Mouse (Mus musculus): ENCODE data around the gene Olfr1257.
"Not testable (repeated sequence)": the region's sequence is repeated elsewhere in the genome, so short reads cannot be mapped to it uniquely, and the experiment has no call there.

Olfr1257 gene

DNA sequence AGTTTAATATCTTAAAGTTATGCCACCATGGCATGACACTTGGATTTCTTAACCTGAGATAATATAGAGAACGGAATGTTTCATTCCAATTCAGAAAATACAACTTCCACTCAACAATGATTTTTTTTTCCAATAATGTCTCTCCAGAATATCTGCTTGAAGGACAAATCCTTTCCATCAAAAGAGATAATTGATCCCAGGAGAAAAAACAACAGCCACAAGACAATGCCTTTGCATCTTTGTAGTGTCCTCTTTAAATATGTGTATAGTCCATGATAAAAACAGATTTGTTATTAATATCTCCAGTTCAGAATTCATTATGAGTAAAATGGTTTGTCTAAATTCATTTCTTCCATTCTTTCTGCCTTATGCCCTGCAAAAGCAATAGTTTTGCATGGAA, at the start of gene Olfr1257:
Olfr1257 (plus strand) TSS at position 301 of the 400 bp plus-strand sequence.
- no peak for DNase-seq (ENCODE audit: low spot score in 2 of 2)

DNA sequence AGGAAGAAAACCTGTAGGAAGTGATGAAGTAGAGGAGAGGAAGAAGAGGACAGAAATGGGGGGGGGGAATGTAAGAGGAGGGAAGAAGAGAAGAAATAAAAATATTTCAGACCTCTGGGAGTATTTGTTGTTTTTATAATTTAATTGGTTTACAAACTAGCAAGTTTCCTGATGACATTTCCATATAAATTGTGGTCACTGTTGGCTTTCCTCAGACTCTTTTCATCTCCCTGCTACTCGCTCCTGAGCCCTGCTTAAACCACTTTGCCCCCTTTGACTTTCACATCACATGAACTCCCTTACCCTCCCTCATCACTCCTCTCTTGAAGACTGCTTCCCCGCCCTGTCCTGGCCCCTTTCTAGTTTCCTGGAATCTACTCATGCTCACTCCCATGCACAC, 36.8 kb upstream of the Olfr1257 start, which contains the start of gene Olfr1256:
Olfr1256 (minus strand) TSS at position 101 of the 400 bp plus-strand sequence.
- no peak for DNase-seq (ENCODE audit: low spot score in 2 of 2)

DNA sequence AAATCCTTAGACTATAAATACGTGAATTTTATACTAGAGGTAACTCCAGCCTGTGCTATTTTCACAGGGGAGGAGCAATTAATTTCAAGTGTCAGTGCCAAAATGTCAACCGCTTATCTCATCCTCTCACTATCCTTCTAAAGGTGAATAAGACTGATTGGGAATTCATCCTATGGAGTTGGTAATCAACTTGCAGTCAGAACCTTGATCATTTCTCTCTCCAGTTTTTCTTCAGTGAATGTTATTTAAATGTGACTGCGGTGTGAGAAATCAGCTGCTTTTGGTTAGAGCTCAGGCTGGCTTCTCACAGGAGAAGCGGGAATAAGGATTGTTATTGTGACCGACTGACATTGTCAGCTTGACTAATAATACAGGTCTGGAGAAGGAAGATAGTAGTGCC, 30.1 kb upstream of the Olfr1257 start, which contains the start of gene Olfr48:
Olfr48 (minus strand) TSS at position 101 of the 400 bp plus-strand sequence.
- no peak for DNase-seq (ENCODE audit: low spot score in 2 of 2)

DNA sequence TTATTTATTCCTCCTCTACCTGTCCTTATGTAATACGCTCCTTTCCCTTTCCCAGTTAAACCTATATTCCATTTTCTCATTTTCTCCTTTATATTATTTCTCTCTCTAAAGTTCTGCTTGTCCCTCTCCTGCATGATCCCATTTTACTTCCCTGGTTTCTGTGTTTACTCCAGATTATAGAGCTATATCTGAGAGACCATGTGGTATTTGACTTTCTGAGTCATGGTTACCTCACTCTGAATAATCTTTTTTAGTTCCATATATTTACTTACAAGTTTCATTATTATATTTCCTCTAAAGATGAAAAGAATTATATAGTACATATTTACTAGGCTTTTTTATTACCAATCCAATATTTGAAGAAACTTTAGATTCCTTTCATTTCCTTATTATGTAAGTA, 29.0 kb upstream of the Olfr1257 start:
- DNase-seq (ENCODE audit: low spot score in 2 of 2) = no peak

DNA sequence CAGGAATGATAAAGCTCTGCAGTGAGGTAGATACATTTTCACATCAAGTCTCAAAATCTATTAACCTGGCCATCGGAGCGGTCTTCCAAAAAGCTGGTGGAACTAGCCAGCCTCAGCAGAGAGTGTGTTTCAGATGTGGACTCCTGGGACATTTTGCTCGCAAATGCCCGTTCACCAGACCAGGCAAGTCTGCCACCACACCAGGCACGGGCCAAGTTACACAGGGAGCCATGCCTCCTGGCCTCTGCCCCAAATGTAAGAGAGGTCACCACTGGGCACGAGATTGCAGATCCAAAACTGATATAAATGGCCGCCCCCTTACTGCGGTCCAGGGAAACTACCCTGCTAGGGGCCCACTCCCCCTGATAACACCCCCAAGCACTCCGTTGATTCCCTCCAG, 34.4 kb downstream of the Olfr1257 start:
- not testable (repeated sequence) for DNase-seq (ENCODE audit: low spot score in 2 of 2)

DNA sequence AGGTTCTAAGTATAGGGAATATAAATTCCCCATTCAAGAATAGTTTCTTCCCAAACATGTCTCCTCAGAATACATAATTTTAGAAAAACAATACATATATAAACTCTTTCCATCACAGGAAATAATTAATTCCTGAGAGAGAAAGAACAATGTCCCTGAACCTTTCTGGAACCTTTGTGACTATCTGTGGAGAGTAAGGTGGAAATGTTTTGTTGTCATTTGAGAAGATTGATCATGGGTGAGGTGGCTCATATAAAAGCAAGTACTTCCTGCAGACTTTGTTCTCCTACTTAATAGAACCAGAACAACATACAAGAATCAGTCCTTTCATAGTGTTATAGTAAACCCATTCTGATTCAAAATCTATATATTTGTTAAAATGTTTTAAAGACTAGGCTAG, 48.8 kb downstream of the Olfr1257 start, which contains the start of gene Olfr1258:
Olfr1258 (plus strand) TSS at position 301 of the 400 bp plus-strand sequence.
- no peak for DNase-seq (ENCODE audit: low spot score in 2 of 2)

Data from thymus, postnatal 10 days (tissue).